Mouse (Mus musculus) lung, adult 2 months (tissue): ENCODE measurements around the gene Macf1.

ENCODE experiments used
- CTCF ChIP-seq: fragments of 200-500 bp; IDR thresholded peaks from 2 replicates; pipeline ENCODE4 v1.5.1; 2011; ENCODE audit warnings: mild to moderate bottlenecking, low read length, control low read depth; ENCODE audit not compliant: insufficient read depth
- POLR2A ChIP-seq: fragments of 200-500 bp; IDR thresholded peaks from 2 replicates; pipeline ENCODE4 v1.6.1; 2011; ENCODE audit warnings: low read depth, mild to moderate bottlenecking, control low read depth, low read length, borderline replicate concordance; ENCODE audit errors: extremely low read depth

- TF ChIP-seq CTCF (no peak), POLR2A (no peak)
Observed at GRCm38 (mm10) chr4:123686368-123687024, 2.3 kb upstream of the Macf1 start.
